Mouse (Mus musculus): ENCODE data around the gene Krt23. TPM values are rescaled to one million over a fixed set of nuclear protein-coding genes. Genes with fewer than 3 reads are reported as not detected.
A peak's percentile ranks its signal among the peaks of the same experiment; 100 is the strongest.

The Krt23 gene
- total RNA-seq (2021), result not detected
- long read RNA-seq, experiment 1, result 0 reads
- long read RNA-seq, experiment 2, result 0 reads

- DNase-seq (ENCODE audit: low spot score in 2 of 2), result no peak
- intact Hi-C loops (cut with DNase I), result no loop called here
Observed at GRCm38 (mm10) chr11:99492733-99493573, at the start of gene Krt23. Gene Krt23 (minus strand): TSS chr11:99493137.

GRCm38 (mm10) chr11:99539721-99540120, 46.8 kb upstream of the Krt23 start:
- DNase-seq (ENCODE audit: low spot score in 2 of 2), result peak; percentile 26 to 40
- intact Hi-C loops (cut with DNase I), result no loop called here

GRCm38 (mm10) chr11:99521288-99521860, 28.4 kb upstream of the Krt23 start, which contains the start of gene Krt39:
Gene Krt39 (minus strand): TSS chr11:99521338.
- DNase-seq (ENCODE audit: low spot score in 2 of 2), result no peak
- intact Hi-C loops (cut with DNase I), result no loop called here

GRCm38 (mm10) chr11:99514098-99514497, 21.2 kb upstream of the Krt23 start:
- intact Hi-C loops (cut with DNase I), result no loop called here
- DNase-seq (ENCODE audit: low spot score in 2 of 2), result no peak

- intact Hi-C loops (cut with DNase I), result no loop called here
- no peak for DNase-seq (ENCODE audit: low spot score in 2 of 2)
Observed at GRCm38 (mm10) chr11:99500095-99500805, 7.3 kb upstream of the Krt23 start.

- no peak for DNase-seq (ENCODE audit: low spot score in 2 of 2)
- intact Hi-C loops (cut with DNase I), result no loop called here
Observed at GRCm38 (mm10) chr11:99496460-99496859, 3.5 kb upstream of the Krt23 start.

GRCm38 (mm10) chr11:99494741-99495140, 1.8 kb upstream of the Krt23 start:
- intact Hi-C loops (cut with DNase I), result no loop called here
- DNase-seq (ENCODE audit: low spot score in 2 of 2), result no peak

GRCm38 (mm10) chr11:99493574-99493850, 575 bp upstream of the Krt23 start:
- DNase-seq (ENCODE audit: low spot score in 2 of 2), result no peak
- intact Hi-C loops (cut with DNase I), result no loop called here

GRCm38 (mm10) chr11:99491040-99491439, 1.9 kb downstream of the Krt23 start:
- DNase-seq (ENCODE audit: low spot score in 2 of 2), result no peak
- intact Hi-C loops (cut with DNase I), result no loop called here

GRCm38 (mm10) chr11:99490624-99491023, 2.3 kb downstream of the Krt23 start:
- intact Hi-C loops (cut with DNase I), result no loop called here

GRCm38 (mm10) chr11:99489233-99489632, 3.7 kb downstream of the Krt23 start:
- DNase-seq (ENCODE audit: low spot score in 2 of 2), result no peak
- intact Hi-C loops (cut with DNase I), result no loop called here

More at GRCm38 (mm10) chr11:99490624-99491023, 2.3 kb downstream of the Krt23 start:
- DNase-seq (ENCODE audit: low spot score in 2 of 2), result no peak

- intact Hi-C loops (cut with DNase I), result no loop called here
Observed at GRCm38 (mm10) chr11:99474981-99475380, 18.0 kb downstream of the Krt23 start.

GRCm38 (mm10) chr11:99473433-99473832, 19.5 kb downstream of the Krt23 start:
- no peak for DNase-seq (ENCODE audit: low spot score in 2 of 2)
- intact Hi-C loops (cut with DNase I), result no loop called here

More at GRCm38 (mm10) chr11:99474981-99475380, 18.0 kb downstream of the Krt23 start:
- DNase-seq (ENCODE audit: low spot score in 2 of 2), result no peak

GRCm38 (mm10) chr11:99472405-99472804, 20.5 kb downstream of the Krt23 start:
- intact Hi-C loops (cut with DNase I), result no loop called here

GRCm38 (mm10) chr11:99471946-99472345, 21.0 kb downstream of the Krt23 start:
- intact Hi-C loops (cut with DNase I), result no loop called here

More at GRCm38 (mm10) chr11:99472405-99472804, 20.5 kb downstream of the Krt23 start:
- peak in 1 of 2 experiments; percentile 33 for DNase-seq (ENCODE audit: low spot score in 2 of 2)

GRCm38 (mm10) chr11:99469228-99469627, 23.7 kb downstream of the Krt23 start:
- intact Hi-C loops (cut with DNase I), result loop anchor here (5.0 kb wide), 1 partner anchor 103 kb away; no protein-coding TSS in a partner anchor
- no peak for DNase-seq (ENCODE audit: low spot score in 2 of 2)

More at GRCm38 (mm10) chr11:99471946-99472345, 21.0 kb downstream of the Krt23 start:
- DNase-seq (ENCODE audit: low spot score in 2 of 2), result no peak

GRCm38 (mm10) chr11:99468566-99468965, 24.4 kb downstream of the Krt23 start:
- DNase-seq (ENCODE audit: low spot score in 2 of 2), result no peak
- intact Hi-C loops (cut with DNase I), result loop anchor here (5.0 kb wide), 1 partner anchor 104 kb away; no protein-coding TSS in a partner anchor

GRCm38 (mm10) chr11:99466316-99466715, 26.6 kb downstream of the Krt23 start:
- DNase-seq (ENCODE audit: low spot score in 2 of 2), result peak; percentile 34 to 50
- intact Hi-C loops (cut with DNase I), result loop anchor here (5.0 kb wide), 1 partner anchor 106 kb away; no protein-coding TSS in a partner anchor

GRCm38 (mm10) chr11:99464836-99465235, 28.1 kb downstream of the Krt23 start:
- intact Hi-C loops (cut with DNase I), result loop anchor here (1.0 to 5.0 kb wide), 4 partner anchors 107 to 817 kb away; no protein-coding TSS in a partner anchor
- peak; percentile 93 for DNase-seq (ENCODE audit: low spot score in 2 of 2)

- intact Hi-C loops (cut with DNase I), result loop anchor here (1.0 to 2.0 kb wide), 3 partner anchors 50 to 832 kb away; no protein-coding TSS in a partner anchor
- peak; percentile 77 to 85 for DNase-seq (ENCODE audit: low spot score in 2 of 2)
Observed at GRCm38 (mm10) chr11:99463155-99463554, 29.8 kb downstream of the Krt23 start.
